Mouse (Mus musculus) retina, embryonic 14.5 days (tissue): ENCODE results near the gene Fgfr4.

Experiments
- DNase-seq: peaks from one replicate; pipeline ENCODE4 v3.0.0-alpha.2; 2015; ENCODE audit warnings: low spot score

Fgfr4 gene

GRCm38 (mm10) chr13:55210193-55210970, 57.9 kb downstream of the Fgfr4 start:
- DNase-seq, result peak; percentile 78

GRCm38 (mm10) chr13:55210971-55211220, 58.5 kb downstream of the Fgfr4 start:
- DNase-seq, result no peak

- DNase-seq, result peak; percentile 88
These were observed 59.0 kb downstream of the Fgfr4 start for GRCm38 (mm10) chr13:55211221-55212010.

GRCm38 (mm10) chr13:55212011-55212360, 59.5 kb downstream of the Fgfr4 start:
- peak; percentile 75 for DNase-seq

- DNase-seq, result peak; percentile 71
These were observed 60.1 kb downstream of the Fgfr4 start for GRCm38 (mm10) chr13:55212361-55213137.

GRCm38 (mm10) chr13:55213138-55213806, 60.8 kb downstream of the Fgfr4 start:
- no peak for DNase-seq
